ENCODE assay signal across 22 mouse cellular contexts in the genomic region with DNA sequence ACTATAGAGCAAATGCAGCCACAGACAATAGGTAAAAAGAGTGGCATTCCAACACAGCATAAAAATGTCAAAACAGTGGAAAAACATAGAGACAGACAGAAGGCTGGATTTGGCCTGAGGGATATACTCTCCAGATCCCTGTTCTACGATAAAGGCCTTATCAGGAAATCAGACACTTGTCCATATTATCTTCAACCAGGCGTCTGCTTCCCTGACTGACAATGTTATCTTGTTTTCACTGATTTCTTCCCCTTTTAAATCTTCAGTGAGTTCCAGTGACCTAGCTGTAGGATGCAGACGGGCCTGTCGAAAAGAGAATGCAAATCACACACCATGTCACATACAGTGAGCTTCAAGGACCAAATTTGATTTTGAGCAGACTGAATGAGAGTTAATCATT.
A peak's percentile ranks its signal among the peaks of the same experiment; 100 is the strongest.
DNase-seq lines count a peak whose midpoint lies in the region; ATAC-seq and TF ChIP-seq lines count a peak whose summit lies in the region.
"Had no signal": no experiment of that assay in that cellular context is flagged by ENCODE, and none has a peak within 500 bp of the region (broad histone marks: within the 10 kb centered on the region; RNA-seq: fewer than 3 reads in every experiment).

No protein-coding gene starts in this region.

- intact Hi-C loops in heart, postnatal 25 days (cut with DNase I) = no loop called here

- H3K27ac ChIP-seq in spleen, adult 2 months (ENCODE audit: insufficient read depth, low read length) = peak overlapping the region; percentile 82; the same call in 1 of the 2 replicates
- peak overlapping the region; percentile 86 for H3K27ac ChIP-seq in ES-Bruce4 (ENCODE audit: insufficient read depth, low read length)
- H3K27ac ChIP-seq: embryonic facial prominence, embryonic 13.5 days; forebrain, embryonic 13.5 days; heart, adult 2 months; heart, embryonic 13.5 days; hindbrain, embryonic 14.5 days; intestine, embryonic 15.5 days had no signal

- ATAC-seq in megakaryocyte, adult 5-6 weeks (ENCODE audit: poor library complexity, severe bottlenecking) = no peak
- ATAC-seq: forebrain, embryonic 13.5 days; forebrain, postnatal 0 days; intestine, embryonic 15.5 days had no signal

- H3K9me3 ChIP-seq in ES-Bruce4 (replicated peaks; ENCODE audit: control insufficient read depth, insufficient read depth, low read length, poor library complexity, severe bottlenecking) = no peaks in the 10 kb centered on the region
- H3K9me3 ChIP-seq: embryonic facial prominence, embryonic 13.5 days; forebrain, embryonic 13.5 days; G1E; heart, embryonic 13.5 days; intestine, embryonic 15.5 days had no signal

- no peak for TF ChIP-seq EP300 in ES-Bruce4 (IDR thresholded peaks at IDR 0.05; ENCODE audit: insufficient read depth, low read depth, low read length)

- no peak for TF ChIP-seq POLR2A in spleen, adult 2 months (IDR thresholded peaks at IDR 0.05; ENCODE audit: low read depth, low read length)
- no peak for TF ChIP-seq POLR2A in ES-Bruce4 (IDR thresholded peaks at IDR 0.05; ENCODE audit: insufficient read depth, low read length)

- 47% methylated on average over 4 of the region's 4 CpGs for WGBS in spleen, adult 2 months

- DNase-seq in spleen, adult 2 months (ENCODE audit: low read depth in 1 of 2, low spot score in 2 of 2) = no peak
- no peak for DNase-seq in spleen, adult 12 weeks (ENCODE audit: low spot score)
- peak; percentile 35 for DNase-seq in 416B (ENCODE audit: low read depth)
- peak; percentile 35 for DNase-seq in naive thymus-derived CD4-positive, alpha-beta T cell, adult 2 months (ENCODE audit: low read depth)
- no peak for DNase-seq in heart, postnatal 25 days (ENCODE audit: low spot score)
- DNase-seq: adrenal gland, postnatal 10 days; cerebellum, adult 11-12 months; cerebellum, adult 9-10 months; cerebellum, postnatal 25 days; forebrain, postnatal 0 days; gastrocnemius, postnatal 14 days; heart, adult 2 months; heart, postnatal 10 days had no signal

- peaks cover 2% of the 10 kb centered on the region; the same call in 1 of the 2 replicates for H3K4me1 ChIP-seq in spleen, adult 2 months (ENCODE audit: control insufficient read depth, insufficient read depth, insufficient read length)
- H3K4me1 ChIP-seq in ES-Bruce4 (ENCODE audit: control insufficient read depth, insufficient read depth, low read length) = peaks cover 4% of the 10 kb centered on the region
- H3K4me1 ChIP-seq: embryonic facial prominence, embryonic 13.5 days; forebrain, embryonic 13.5 days; intestine, embryonic 15.5 days had no signal

- no peak for TF ChIP-seq CTCF in spleen, adult 2 months (IDR thresholded peaks at IDR 0.05; ENCODE audit: extremely low read depth, insufficient read depth, insufficient read length, insufficient replicate concordance)
- no peak for TF ChIP-seq CTCF in ES-Bruce4 (IDR thresholded peaks at IDR 0.05; ENCODE audit: low read depth, low read length)

- H3K4me3 ChIP-seq in spleen, adult 2 months (ENCODE audit: extremely low read depth, insufficient read depth, insufficient read length) = no peak overlapping the region
- H3K4me3 ChIP-seq in ES-Bruce4 (ENCODE audit: low read depth, low read length) = no peak overlapping the region
- H3K4me3 ChIP-seq: embryonic facial prominence, embryonic 13.5 days; forebrain, embryonic 13.5 days; heart, adult 2 months; heart, embryonic 13.5 days; intestine, embryonic 15.5 days had no signal

- H3K36me3 ChIP-seq in spleen, adult 2 months (ENCODE audit: control insufficient read depth, insufficient read depth, low read length) = no peaks in the 10 kb centered on the region
- no peaks in the 10 kb centered on the region for H3K36me3 ChIP-seq in ES-Bruce4 (ENCODE audit: control insufficient read depth, insufficient read depth, low read length, poor library complexity, severe bottlenecking)
- H3K36me3 ChIP-seq: embryonic facial prominence, embryonic 13.5 days; G1E; heart, embryonic 13.5 days; intestine, embryonic 15.5 days had no signal

- no peak overlapping the region for H3K9ac ChIP-seq in ES-Bruce4 (ENCODE audit: low read depth, poor library complexity, severe bottlenecking)
- H3K9ac ChIP-seq: embryonic facial prominence, embryonic 13.5 days; forebrain, embryonic 13.5 days; forebrain, postnatal 0 days; heart, embryonic 13.5 days; hindbrain, embryonic 14.5 days; intestine, embryonic 15.5 days had no signal

- no peaks in the 10 kb centered on the region for H3K27me3 ChIP-seq in spleen, adult 2 months (ENCODE audit: control insufficient read depth, insufficient read depth, low read length)
- H3K27me3 ChIP-seq in ES-Bruce4 (ENCODE audit: control insufficient read depth, insufficient read depth, low read length, poor library complexity, severe bottlenecking) = no peaks in the 10 kb centered on the region
- H3K27me3 ChIP-seq: CH12.LX; heart, embryonic 13.5 days; intestine, embryonic 15.5 days had no signal

Comparison
In these comparisons a context has a peak if more than half of its experiments do, and no peak if none do; other contexts are left out.
1. DNase-seq: peak in 416B (single experiment) and naive thymus-derived CD4-positive, alpha-beta T cell, adult 2 months (single experiment); none in spleen, adult 2 months (0 of 2), spleen, adult 12 weeks (single experiment) and heart, postnatal 25 days (single experiment).